Mouse (Mus musculus): ENCODE results near the gene Osbpl8. TPM values are rescaled to one million over a fixed set of nuclear protein-coding genes. Genes with fewer than 3 reads are reported as not detected.
"Not testable (repeated sequence)": the region's sequence is repeated elsewhere in the genome, so short reads cannot be mapped to it uniquely, and the experiment has no call there.

Gene Osbpl8
- polyA plus RNA-seq, 2 experiments: 6.3 to 7.2 TPM

DNA sequence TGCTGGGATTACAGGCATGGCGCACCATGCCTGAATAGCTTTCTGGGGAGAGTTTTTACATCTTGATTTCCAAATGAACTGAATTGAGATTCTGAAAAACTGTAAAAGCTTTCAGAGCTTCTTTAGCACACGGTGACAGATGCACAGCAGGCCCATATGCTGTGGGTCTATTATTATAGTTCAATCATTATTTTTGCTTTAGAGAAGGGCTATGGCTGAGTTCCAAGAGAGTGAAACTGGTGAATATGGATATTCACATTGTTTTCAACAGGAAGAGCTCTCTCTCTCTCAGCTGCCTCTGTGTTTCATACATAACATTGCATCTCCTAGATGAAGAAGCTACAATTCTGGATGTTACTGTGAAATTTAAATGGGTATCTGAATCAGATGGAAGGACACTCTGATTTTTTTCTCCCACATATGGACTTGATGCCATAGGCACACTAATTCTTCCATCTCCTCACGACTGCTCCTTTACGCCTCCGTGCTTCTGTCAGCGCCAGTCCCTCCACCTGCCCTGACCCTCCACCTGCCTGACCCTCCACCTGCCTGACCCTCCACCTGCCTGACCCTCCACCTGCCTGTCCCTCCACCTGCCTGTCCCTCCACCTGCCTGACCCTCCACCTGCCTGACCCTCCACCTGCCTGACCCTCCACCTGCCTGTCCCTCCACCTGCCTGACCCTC, 25.7 kb downstream of the Osbpl8 start:
- Histone ChIP-seq H3K9me3 (ENCODE audit: control insufficient read depth, low read length) (no peaks in the 10 kb centered on the region), H3K27ac (no peak overlapping the region), H3K27me3 (ENCODE audit: control insufficient read depth, insufficient read depth, low read length) (no peaks in the 10 kb centered on the region), H3K4me1 (replicated peaks; ENCODE audit: control insufficient read depth in 2 of 2, insufficient read depth in 2 of 2, low read length in 1 of 2) (0 out of 4 replicates have a peak, but pooled peaks cover 0 to 3% of the 10 kb centered on the region in 2 experiments), H3K36me3 (replicated peaks; ENCODE audit: control insufficient read depth, insufficient read depth, low read depth) (no peaks in the 10 kb centered on the region), H3K9ac (replicated peaks) (no peak overlapping the region), H3K4me3 (ENCODE audit: insufficient read depth in 1 of 2, low read depth in 2 of 2, low read length in 2 of 2) (no peak overlapping the region), H3K4me2 (ENCODE audit: low read depth) (no peak overlapping the region)
- 85% methylated on average over 6 of the region's 6 CpGs for WGBS (ENCODE audit: insufficient replicate concordance)
- ATAC-seq (ENCODE audit: insufficient read depth): no peak
- no peak for DNase-seq (ENCODE audit: low read depth in 3 of 3, low spot score in 3 of 3)
- no peak for TF ChIP-seq EP300 (IDR thresholded peaks at IDR 0.05; ENCODE audit: low read depth)
- no peak for TF ChIP-seq CTCF (IDR thresholded peaks at IDR 0.05; ENCODE audit: low read depth)

DNA sequence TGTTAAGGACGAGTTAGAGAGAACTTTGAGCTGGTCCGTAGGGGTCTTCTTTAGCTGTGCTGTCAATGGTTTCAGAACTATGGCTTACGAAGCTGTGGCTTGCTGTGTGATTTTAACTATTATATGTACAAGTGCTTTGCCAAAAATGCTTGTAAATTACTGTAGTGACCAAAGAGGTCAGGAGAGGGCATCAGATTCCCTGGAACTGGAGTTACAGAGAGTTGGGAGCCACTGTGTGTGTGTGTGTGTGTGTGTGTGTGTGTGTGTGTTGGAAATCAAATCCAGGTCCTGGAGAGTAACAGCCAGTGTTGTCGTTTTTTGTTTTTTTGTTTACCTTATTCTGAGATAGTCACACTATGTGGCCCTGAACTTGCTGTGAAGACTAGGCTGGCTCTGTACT, 29.0 kb downstream of the Osbpl8 start:
- no peak for TF ChIP-seq EP300 (IDR thresholded peaks at IDR 0.05; ENCODE audit: low read depth)
- TF ChIP-seq CTCF (IDR thresholded peaks at IDR 0.05; ENCODE audit: low read depth): no peak
- no peak for DNase-seq (ENCODE audit: low read depth in 3 of 3, low spot score in 3 of 3)
- no peak overlapping the region for H3K4me3 ChIP-seq (ENCODE audit: insufficient read depth in 1 of 2, low read depth in 2 of 2, low read length in 2 of 2)
- H3K9me3 ChIP-seq (ENCODE audit: control insufficient read depth, low read length): no peaks in the 10 kb centered on the region
- H3K4me2 ChIP-seq (ENCODE audit: low read depth): no peak overlapping the region
- WGBS (ENCODE audit: insufficient replicate concordance): 67% methylated on average over 4 of the region's 4 CpGs
- H3K27me3 ChIP-seq (ENCODE audit: control insufficient read depth, insufficient read depth, low read length): no peaks in the 10 kb centered on the region
- no peak overlapping the region for H3K27ac ChIP-seq
- no peak overlapping the region for H3K9ac ChIP-seq (replicated peaks)
- no peak for ATAC-seq (ENCODE audit: insufficient read depth)
- H3K4me1 ChIP-seq (replicated peaks; ENCODE audit: control insufficient read depth in 2 of 2, insufficient read depth in 2 of 2, low read length in 1 of 2): 0 out of 4 replicates have a peak, but pooled peaks cover 0 to 1% of the 10 kb centered on the region in 2 experiments
- H3K36me3 ChIP-seq (replicated peaks; ENCODE audit: control insufficient read depth, insufficient read depth, low read depth): no peaks in the 10 kb centered on the region

DNA sequence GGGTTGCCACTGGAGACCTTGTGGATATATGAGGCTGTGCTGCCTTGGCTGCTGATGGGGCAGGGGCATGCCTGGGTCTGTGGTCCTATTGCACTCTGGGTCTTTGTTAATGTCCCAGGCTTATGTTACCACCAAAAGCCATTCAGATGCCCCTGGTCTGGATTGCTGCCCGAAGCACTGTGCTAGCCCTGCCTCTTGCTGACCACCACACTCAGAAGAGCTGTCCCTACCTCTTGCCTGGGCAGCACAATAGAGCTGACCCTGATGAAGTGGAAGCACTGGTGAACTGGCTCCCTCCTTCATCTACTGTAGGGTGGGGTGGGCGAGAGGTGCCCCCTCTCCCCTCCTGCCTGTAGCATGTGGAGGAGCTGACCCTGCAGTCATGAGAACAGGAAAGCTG, 31.6 kb downstream of the Osbpl8 start:
- no peak for ATAC-seq (ENCODE audit: insufficient read depth)
- no peak overlapping the region for H3K9ac ChIP-seq (replicated peaks)

DNA sequence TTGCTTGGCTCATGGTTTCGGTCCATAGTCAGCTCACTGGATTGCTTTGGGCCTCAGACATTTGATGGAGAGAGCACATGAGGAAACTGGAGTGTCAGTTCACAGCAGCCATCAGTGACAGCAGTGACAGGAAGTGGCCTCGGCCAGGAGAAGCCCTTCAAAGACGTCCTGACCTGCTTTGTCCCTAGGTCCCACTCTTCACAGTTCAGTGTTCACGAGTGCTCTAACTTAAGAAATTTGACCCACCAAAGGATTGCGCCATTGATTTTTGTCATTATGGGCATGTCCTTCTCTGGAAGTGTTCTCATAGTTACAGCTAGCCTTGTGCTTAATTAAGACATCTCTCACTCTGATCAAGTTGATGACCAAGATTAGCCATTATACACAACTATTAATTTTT, 34.2 kb downstream of the Osbpl8 start:
- not testable (repeated sequence) for H3K4me3 ChIP-seq (ENCODE audit: insufficient read depth in 1 of 2, low read depth in 2 of 2, low read length in 2 of 2); H3K27ac ChIP-seq; H3K4me2 ChIP-seq (ENCODE audit: low read depth); H3K9me3 ChIP-seq (ENCODE audit: control insufficient read depth, low read length); DNase-seq (ENCODE audit: low read depth in 3 of 3, low spot score in 3 of 3); ATAC-seq (ENCODE audit: insufficient read depth); H3K4me1 ChIP-seq (replicated peaks; ENCODE audit: control insufficient read depth in 2 of 2, insufficient read depth in 2 of 2, low read length in 1 of 2); H3K27me3 ChIP-seq (ENCODE audit: control insufficient read depth, insufficient read depth, low read length); H3K9ac ChIP-seq (replicated peaks); H3K36me3 ChIP-seq (replicated peaks; ENCODE audit: control insufficient read depth, insufficient read depth, low read depth)
- WGBS (ENCODE audit: insufficient replicate concordance): 48% methylated on average over 4 of the region's 5 CpGs

More for the DNA sequence above, 31.6 kb downstream of the Osbpl8 start:
- Histone ChIP-seq H3K4me2 (ENCODE audit: low read depth) (no peak overlapping the region), H3K4me3 (ENCODE audit: insufficient read depth in 1 of 2, low read depth in 2 of 2, low read length in 2 of 2) (no peak overlapping the region), H3K9me3 (ENCODE audit: control insufficient read depth, low read length) (no peaks in the 10 kb centered on the region), H3K4me1 (replicated peaks; ENCODE audit: control insufficient read depth in 2 of 2, insufficient read depth in 2 of 2, low read length in 1 of 2) (0 out of 4 replicates have a peak, but pooled peaks cover 0 to 1% of the 10 kb centered on the region in 2 experiments), H3K27ac (no peak overlapping the region), H3K36me3 (replicated peaks; ENCODE audit: control insufficient read depth, insufficient read depth, low read depth) (no peaks in the 10 kb centered on the region), H3K27me3 (ENCODE audit: control insufficient read depth, insufficient read depth, low read length) (no peaks in the 10 kb centered on the region)
- no peak for DNase-seq (ENCODE audit: low read depth in 3 of 3, low spot score in 3 of 3)
- no peak for TF ChIP-seq EP300 (IDR thresholded peaks at IDR 0.05; ENCODE audit: low read depth)
- no peak for TF ChIP-seq CTCF (IDR thresholded peaks at IDR 0.05; ENCODE audit: low read depth)
- 77% methylated on average over 2 of the region's 2 CpGs for WGBS (ENCODE audit: insufficient replicate concordance)

DNA sequence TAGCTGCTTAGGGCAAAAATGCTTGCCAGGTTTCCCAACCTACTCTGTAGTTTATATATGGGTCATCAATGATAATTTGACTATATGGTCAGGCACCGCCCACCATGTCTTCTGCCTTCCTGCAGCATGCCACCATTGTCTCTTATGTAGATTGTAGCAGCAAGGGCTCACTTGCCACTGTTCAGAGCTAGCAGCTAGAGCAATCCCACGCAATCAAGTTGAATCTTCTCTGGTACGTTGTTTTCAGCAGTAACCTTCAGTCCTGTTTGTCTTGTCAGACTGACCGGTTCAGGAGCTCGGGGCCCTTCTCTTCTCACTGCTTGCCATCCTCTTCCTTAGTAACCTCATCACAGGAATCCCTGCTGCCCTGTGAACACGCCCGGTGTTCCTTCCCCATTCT, 36.6 kb downstream of the Osbpl8 start:
- H3K4me3 ChIP-seq (ENCODE audit: insufficient read depth in 1 of 2, low read depth in 2 of 2, low read length in 2 of 2): no peak overlapping the region
- ATAC-seq (ENCODE audit: insufficient read depth): no peak
- no peaks in the 10 kb centered on the region; the same call in 1 of the 2 replicates for H3K36me3 ChIP-seq (replicated peaks; ENCODE audit: control insufficient read depth, insufficient read depth, low read depth)
- no peak overlapping the region for H3K4me2 ChIP-seq (ENCODE audit: low read depth)
- H3K9me3 ChIP-seq (ENCODE audit: control insufficient read depth, low read length): no peaks in the 10 kb centered on the region
- DNase-seq (ENCODE audit: low read depth in 3 of 3, low spot score in 3 of 3): no peak
- WGBS (ENCODE audit: insufficient replicate concordance): 82% methylated on average over 7 of the region's 7 CpGs
- H3K4me1 ChIP-seq (replicated peaks; ENCODE audit: control insufficient read depth in 2 of 2, insufficient read depth in 2 of 2, low read length in 1 of 2): no peaks in the 10 kb centered on the region
- TF ChIP-seq CTCF (IDR thresholded peaks at IDR 0.05; ENCODE audit: low read depth): no peak
- no peak for TF ChIP-seq EP300 (IDR thresholded peaks at IDR 0.05; ENCODE audit: low read depth)
- no peak overlapping the region for H3K9ac ChIP-seq (replicated peaks)
- H3K27me3 ChIP-seq (ENCODE audit: control insufficient read depth, insufficient read depth, low read length): no peaks in the 10 kb centered on the region
- H3K27ac ChIP-seq: no peak overlapping the region
